Mouse (Mus musculus) liver, adult 2 months (tissue): ENCODE data around the gene Fbln2.

Source experiments
- CTCF ChIP-seq: fragments of 200-500 bp; IDR thresholded peaks from 2 replicates; pipeline ENCODE4 v1.5.1; 2011; ENCODE audit warnings: low read depth, low read length, control low read depth
- POLR2A ChIP-seq: fragments of 200-500 bp; IDR thresholded peaks from 2 replicates; pipeline ENCODE4 v1.6.1; 2011; ENCODE audit warnings: low read length, control low read depth; ENCODE audit not compliant: insufficient read depth; ENCODE audit errors: extremely low read depth

DNA sequence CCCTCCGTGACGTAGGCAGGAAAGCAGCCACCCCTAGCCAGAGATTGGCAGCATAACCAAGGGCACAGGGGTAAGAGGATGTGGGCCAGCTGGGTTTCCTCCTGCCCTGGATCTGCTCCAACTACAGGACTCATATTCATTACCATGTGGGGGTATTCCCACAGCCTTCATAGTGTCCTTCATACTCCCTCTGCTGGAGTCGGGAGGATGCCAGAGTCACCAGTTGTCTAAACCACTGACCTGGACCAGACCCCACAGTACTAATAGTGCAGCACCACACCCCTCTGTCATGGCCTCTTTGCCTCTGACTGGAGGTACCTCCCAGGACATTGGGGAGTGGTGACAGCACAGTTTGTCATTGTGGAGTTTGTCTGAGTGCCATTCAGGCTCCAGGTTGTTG is 38.0 kb upstream of the Fbln2 start:
- no peak for TF ChIP-seq CTCF
- TF ChIP-seq POLR2A: no peak
